Mouse (Mus musculus) lung, embryonic 14.5 days (tissue): ENCODE results near the gene Rlbp1. TPM values are rescaled to one million over a fixed set of nuclear protein-coding genes. Genes with fewer than 3 reads are reported as not detected.

Experiments
- ATAC-seq: fragments of 200-750 bp; cut with Nextera tagmentation; 2 replicates; pipeline ENCODE4 v1.8.0; 2017; ENCODE audit warnings: mild to moderate bottlenecking, moderate TSS enrichment, moderate library complexity; ENCODE audit not compliant: insufficient read depth
- DNase-seq: peaks from one replicate; pipeline ENCODE4 v3.0.0-alpha.2; 2015
- H3K27ac ChIP-seq: fragments of 300-500 bp; sonication (generic); 2 replicates; pipeline ENCODE4 v1.5.1; 2014; ENCODE audit warnings: low read depth, mild to moderate bottlenecking, moderate library complexity
- H3K27me3 ChIP-seq: fragments of 300-500 bp; sonication (generic); 2 replicates; pipeline ENCODE4 v1.6.1; 2014; ENCODE audit warnings: low read length, control low read depth; ENCODE audit not compliant: insufficient read depth
- H3K36me3 ChIP-seq: fragments of 300-500 bp; sonication (generic); 2 replicates; pipeline ENCODE4 v1.6.1; 2014; ENCODE audit warnings: control low read depth; ENCODE audit not compliant: insufficient read depth
- H3K4me1 ChIP-seq: fragments of 300-500 bp; sonication (generic); 2 replicates; pipeline ENCODE4 v1.6.1; 2014; ENCODE audit warnings: antibody characterized with exemption, control low read depth; ENCODE audit not compliant: insufficient read depth
- H3K4me2 ChIP-seq: fragments of 300-500 bp; sonication (generic); 2 replicates; pipeline ENCODE4 v1.6.1; 2014; ENCODE audit warnings: mild to moderate bottlenecking
- H3K4me3 ChIP-seq: fragments of 300-500 bp; sonication (generic); 2 replicates; pipeline ENCODE4 v1.5.1; 2014; ENCODE audit warnings: low read depth, low read length
- H3K9ac ChIP-seq: fragments of 300-500 bp; sonication (generic); 2 replicates; pipeline ENCODE4 v1.6.1; 2014
- H3K9me3 ChIP-seq: fragments of 300-500 bp; sonication (generic); 2 replicates; pipeline ENCODE4 v1.6.1; 2016; ENCODE audit warnings: low read depth, low read length, control low read depth
- CTCF ChIP-seq: IDR thresholded peaks from 2 replicates; pipeline ENCODE4 v1.5.1; 2016; ENCODE audit warnings: antibody characterized with exemption, low read depth
- WGBS: fragments of 180-500 bp; shearing (Covaris S2); extraction: QIAGEN DNeasy Blood & Tissue Kit; methylation state at CpG from one replicate; pipeline ENCODE4 v1.1.7; 2014; 5-methylcytosine and 5-hydroxymethylcytosine counted together
- polyA plus RNA-seq: library from polyadenylated mRNA; unstranded; fragments of >200 nt; fragmentation: Nextera tagmentation; extraction: Ambion mirVana; gene quantifications from 2 replicates; pipeline ENCODE4 v1.2.1, GENCODE M21; 2014

Gene Rlbp1
- polyA plus RNA-seq, 1 experiment from 2014 or later: 0.54 TPM

DNA sequence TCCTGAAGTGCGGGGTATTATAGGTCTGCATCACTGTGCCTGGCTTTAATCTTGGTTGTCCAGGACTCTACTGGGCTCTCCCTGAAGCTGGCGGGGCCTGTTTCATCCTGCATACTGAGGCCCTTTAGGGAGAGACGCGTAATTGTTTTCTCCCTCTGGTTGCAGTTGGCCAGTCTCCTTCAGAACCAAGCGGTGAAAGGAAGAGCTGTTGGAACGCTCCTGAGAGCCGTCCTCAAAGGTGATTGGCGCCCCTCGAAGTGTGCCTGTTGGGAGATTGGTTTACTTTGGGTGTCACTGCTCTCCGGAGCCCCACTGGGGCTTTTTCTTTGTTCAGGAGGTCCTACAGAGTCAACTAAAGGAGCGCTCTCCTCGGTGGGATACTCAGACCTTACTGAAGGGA lies 12.1 kb upstream of the Rlbp1 start:
- WGBS: 64% methylated on average over 12 of the region's 12 CpGs
- ATAC-seq (no peak), DNase-seq (no peak)

GRCm38 (mm10) chr7:79398426-79398825 lies 11.6 kb upstream of the Rlbp1 start:
- no peak for TF ChIP-seq CTCF
- no peaks in the 10 kb centered on the region for H3K27me3 ChIP-seq
- WGBS: 64% methylated on average over 8 of the region's 8 CpGs
- H3K4me3 ChIP-seq: no peak overlapping the region
- H3K27ac ChIP-seq: no peak overlapping the region
- H3K4me1 ChIP-seq: no peaks in the 10 kb centered on the region
- H3K9ac ChIP-seq: no peak overlapping the region
- ATAC-seq: no peak
- no peaks in the 10 kb centered on the region; the same call in 1 of the 2 replicates for H3K36me3 ChIP-seq
- no peak for DNase-seq
- H3K9me3 ChIP-seq: no peaks in the 10 kb centered on the region
- H3K4me2 ChIP-seq: no peak overlapping the region

More for the DNA sequence above, 12.1 kb upstream of the Rlbp1 start:
- Histone ChIP-seq H3K36me3 (no peaks in the 10 kb centered on the region; the same call in 1 of the 2 replicates), H3K27me3 (no peaks in the 10 kb centered on the region), H3K9ac (no peak overlapping the region), H3K4me2 (no peak overlapping the region), H3K4me1 (no peaks in the 10 kb centered on the region), H3K4me3 (no peak overlapping the region), H3K27ac (no peak overlapping the region), H3K9me3 (no peaks in the 10 kb centered on the region)
- no peak for TF ChIP-seq CTCF

DNA sequence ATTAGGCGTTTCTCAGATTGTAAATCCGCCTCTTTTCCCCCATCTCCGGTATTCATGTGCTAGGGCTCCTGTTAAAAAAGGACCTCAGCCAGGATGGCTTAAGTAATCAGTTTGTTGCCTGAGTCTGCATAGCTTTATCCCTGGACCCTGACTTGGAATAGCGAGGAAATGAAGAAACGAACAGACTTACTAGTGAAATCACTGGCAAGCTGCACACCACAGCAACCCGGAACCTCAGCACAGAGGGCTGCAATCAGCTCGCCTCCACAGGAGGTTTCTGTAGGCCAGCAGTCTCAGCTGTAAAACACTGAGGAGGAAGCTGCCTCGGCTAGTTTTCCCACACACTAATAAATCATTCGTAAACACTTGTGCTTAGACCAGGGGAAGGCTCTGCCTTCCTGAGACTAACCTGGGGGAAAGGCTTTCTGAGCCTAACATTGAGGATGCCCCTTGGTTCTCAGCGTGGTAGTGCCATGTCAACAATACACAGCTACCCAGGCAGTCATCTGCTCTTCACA lies 10.7 kb upstream of the Rlbp1 start:
- no peaks in the 10 kb centered on the region for H3K4me1 ChIP-seq
- H3K9me3 ChIP-seq: no peaks in the 10 kb centered on the region
- ATAC-seq (no peak), DNase-seq (no peak)
- WGBS: 75% methylated on average over 10 of the region's 10 CpGs
- no peaks in the 10 kb centered on the region for H3K27me3 ChIP-seq
- H3K36me3 ChIP-seq: no peaks in the 10 kb centered on the region; the same call in 1 of the 2 replicates
- no peak overlapping the region for H3K27ac ChIP-seq
- H3K4me2 ChIP-seq: no peak overlapping the region
- no peak for TF ChIP-seq CTCF
- no peak overlapping the region for H3K9ac ChIP-seq
- no peak overlapping the region for H3K4me3 ChIP-seq

DNA sequence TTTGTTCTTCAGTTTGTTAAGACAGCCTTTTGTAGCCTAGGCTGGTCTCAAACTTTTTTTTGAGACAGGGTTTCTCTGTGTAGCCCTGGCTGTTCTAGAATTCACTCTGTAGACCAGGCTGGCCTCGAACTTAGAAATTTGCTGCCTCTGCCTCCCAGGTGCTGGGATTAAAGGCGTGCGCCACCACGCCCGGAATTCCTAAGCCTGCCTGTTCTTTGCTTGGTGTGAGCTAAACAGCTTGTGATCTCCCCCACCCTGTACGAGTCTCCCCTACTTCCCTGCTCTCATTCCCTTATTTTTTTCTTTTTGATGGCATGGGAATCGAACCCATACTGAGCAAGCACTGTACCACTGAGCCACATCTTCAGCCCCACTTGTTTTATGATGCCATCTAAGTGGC lies 8.3 kb upstream of the Rlbp1 start:
- no peaks in the 10 kb centered on the region for H3K27me3 ChIP-seq
- no peaks in the 10 kb centered on the region for H3K9me3 ChIP-seq
- no peak overlapping the region for H3K27ac ChIP-seq
- no peak overlapping the region for H3K4me2 ChIP-seq
- H3K36me3 ChIP-seq: no peaks in the 10 kb centered on the region; the same call in 1 of the 2 replicates
- no peak for DNase-seq
- no peak overlapping the region for H3K4me3 ChIP-seq
- no peak for ATAC-seq
- no peak for TF ChIP-seq CTCF
- no peaks in the 10 kb centered on the region for H3K4me1 ChIP-seq
- 83% methylated on average over 7 of the region's 7 CpGs for WGBS
- no peak overlapping the region for H3K9ac ChIP-seq

DNA sequence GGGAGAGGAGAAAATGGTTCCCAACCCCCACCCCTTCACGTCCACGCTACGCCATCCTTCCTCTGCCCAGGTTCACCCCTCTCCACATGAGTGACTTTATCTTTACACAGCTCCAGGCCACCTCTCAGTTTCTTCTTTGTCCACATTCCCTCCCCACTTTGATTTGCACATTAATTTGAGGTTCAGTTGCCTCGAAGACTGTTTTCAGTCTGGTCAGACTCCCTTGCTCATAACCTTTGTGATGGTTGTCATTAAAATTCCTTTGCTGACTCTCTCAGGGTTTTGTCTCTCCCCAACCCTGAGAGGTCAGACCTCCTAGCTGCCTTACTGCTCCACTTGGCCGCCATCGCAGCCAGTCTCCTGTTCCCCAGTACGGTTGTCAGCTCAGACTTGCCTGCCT lies 7.8 kb upstream of the Rlbp1 start:
- Histone ChIP-seq H3K36me3 (no peaks in the 10 kb centered on the region; the same call in 1 of the 2 replicates), H3K4me3 (no peak overlapping the region), H3K4me1 (no peaks in the 10 kb centered on the region), H3K4me2 (no peak overlapping the region), H3K27me3 (no peaks in the 10 kb centered on the region), H3K27ac (no peak overlapping the region), H3K9ac (no peak overlapping the region), H3K9me3 (no peaks in the 10 kb centered on the region)
- TF ChIP-seq CTCF: no peak
- DNase-seq (no peak), ATAC-seq (no peak)
- 79% methylated on average over 7 of the region's 7 CpGs for WGBS

GRCm38 (mm10) chr7:79393924-79394323 lies 7.1 kb upstream of the Rlbp1 start:
- ATAC-seq (no peak), DNase-seq (no peak)
- Histone ChIP-seq H3K27ac (no peak overlapping the region), H3K9me3 (no peaks in the 10 kb centered on the region), H3K4me3 (no peak overlapping the region), H3K9ac (no peak overlapping the region), H3K4me1 (no peaks in the 10 kb centered on the region), H3K4me2 (no peak overlapping the region), H3K27me3 (no peaks in the 10 kb centered on the region), H3K36me3 (no peaks in the 10 kb centered on the region; the same call in 1 of the 2 replicates)
- no peak for TF ChIP-seq CTCF
- 97% methylated on average over 7 of the region's 7 CpGs for WGBS

DNA sequence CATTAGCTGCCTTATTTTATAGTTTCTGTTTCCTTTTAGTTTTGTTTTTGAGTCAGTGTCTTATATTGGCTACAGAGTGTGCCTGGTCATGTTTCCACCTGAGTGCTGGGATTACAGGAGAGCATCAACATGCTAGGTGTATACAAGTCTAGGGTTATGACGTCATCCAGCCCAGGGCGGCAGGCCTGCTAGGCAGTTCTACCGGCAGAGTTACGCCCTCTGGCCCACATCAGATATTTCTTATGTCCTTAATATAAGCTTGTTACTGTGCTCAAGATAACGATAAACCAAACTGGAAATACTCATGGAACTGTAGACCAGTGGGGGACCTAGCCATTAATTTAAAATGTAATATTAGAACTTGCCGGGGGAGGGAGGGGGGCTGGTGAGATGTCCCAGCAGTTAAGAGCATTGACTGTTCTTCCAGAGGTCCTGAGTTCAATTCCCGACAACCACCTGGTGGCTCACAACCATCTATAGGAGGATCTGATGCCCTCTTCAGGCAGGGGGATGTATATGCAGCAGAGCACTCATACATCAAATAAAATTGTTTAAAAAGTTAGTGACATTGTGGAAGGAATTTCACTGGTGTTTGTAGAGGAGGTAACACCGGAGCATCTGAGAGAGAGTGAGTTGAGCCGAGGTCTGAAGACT lies 6.1 kb upstream of the Rlbp1 start:
- H3K4me1 ChIP-seq: no peaks in the 10 kb centered on the region
- peak; percentile 45; the same call in 1 of the 2 replicates for TF ChIP-seq CTCF
- H3K9ac ChIP-seq: peak overlapping the region; percentile 71; the same call in 1 of the 2 replicates
- DNase-seq: peak; percentile 36
- H3K9me3 ChIP-seq: no peaks in the 10 kb centered on the region
- no peaks in the 10 kb centered on the region for H3K27me3 ChIP-seq
- no peak overlapping the region; the same call in 1 of the 2 replicates for H3K27ac ChIP-seq
- H3K36me3 ChIP-seq: no peaks in the 10 kb centered on the region; the same call in 1 of the 2 replicates
- WGBS: 44% methylated on average over 9 of the region's 9 CpGs
- peak; percentile 39; the same call in 1 of the 2 replicates for ATAC-seq
- H3K4me2 ChIP-seq: peak overlapping the region; percentile 93
- peak overlapping the region; percentile 65 for H3K4me3 ChIP-seq
